Mouse (Mus musculus): ENCODE results near the gene Gm17349. TPM values are rescaled to one million over a fixed set of nuclear protein-coding genes. Genes with fewer than 3 reads are reported as not detected.
A peak's percentile ranks its signal among the peaks of the same experiment; 100 is the strongest.
"Not testable (repeated sequence)": the region's sequence is repeated elsewhere in the genome, so short reads cannot be mapped to it uniquely, and the experiment has no call there.

The Gm17349 gene
- polyA plus RNA-seq, 1 experiment from 2014 or later = not detected

DNA sequence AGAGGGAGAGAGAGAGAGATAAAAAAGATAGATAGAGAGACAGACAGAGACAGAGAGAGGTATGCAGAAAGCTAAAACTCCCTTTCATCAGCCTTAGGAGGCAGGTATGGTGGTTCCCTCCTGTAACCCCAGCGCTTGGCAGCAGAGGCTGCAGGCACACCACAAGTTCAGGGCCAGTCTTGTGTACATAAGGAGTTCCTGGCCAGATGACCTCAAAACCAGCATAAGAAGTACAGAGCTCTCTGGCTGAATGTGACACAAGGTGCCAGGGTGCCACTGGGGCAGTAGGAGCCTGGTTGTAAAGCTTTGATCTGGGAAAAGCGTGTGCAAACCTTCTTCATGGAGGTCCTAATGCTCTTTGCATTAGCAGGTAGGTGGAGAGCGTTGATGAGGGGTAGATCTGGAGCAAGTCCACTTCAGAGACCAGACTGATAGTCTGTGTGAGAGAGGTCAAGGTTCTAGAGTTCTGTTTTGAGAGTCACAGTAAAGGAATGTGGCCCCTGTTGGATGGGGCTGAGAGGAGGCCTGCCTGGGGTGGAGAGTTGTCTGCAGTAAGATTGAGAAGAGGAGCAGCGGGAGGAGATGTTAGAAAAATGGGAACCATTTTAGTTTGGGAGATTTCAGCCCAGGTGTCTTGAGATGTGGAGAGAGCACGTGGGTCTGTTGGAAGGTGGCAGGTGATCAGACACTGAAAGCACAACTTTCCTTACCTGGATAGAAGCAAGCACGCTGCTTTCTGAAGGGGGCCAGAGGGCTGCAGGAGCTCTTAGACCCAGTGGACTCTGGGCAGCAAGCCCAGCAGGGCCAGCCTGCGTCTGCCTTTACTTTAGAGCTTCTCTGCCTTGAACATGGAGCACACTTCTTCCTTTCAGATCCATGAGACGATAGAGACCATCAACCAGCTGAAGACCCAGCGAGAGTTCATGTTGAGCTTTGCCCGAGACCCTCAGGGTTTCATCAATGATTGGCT lies 5.2 kb upstream of the Gm17349 start:
- Histone ChIP-seq H3K4me1 (0 out of 2 replicates have a peak, but pooled peaks cover 5% of the 10 kb centered on the region), H3K9me3 (replicated peaks) (no peaks in the 10 kb centered on the region), H3K27me3 (no peaks in the 10 kb centered on the region), H3K27ac (replicated peaks) (no peak overlapping the region), H3K36me3 (peaks cover 85% of the 10 kb centered on the region), H3K4me2 (replicated peaks) (no peak overlapping the region), H3K9ac (no peak overlapping the region), H3K4me3 (replicated peaks) (no peak overlapping the region)
- 88% methylated on average over 10 of the region's 10 CpGs for WGBS
- no peak for ATAC-seq (ENCODE audit: insufficient number of reproducible peaks, low FRiP score, low TSS enrichment, low read depth)

DNA sequence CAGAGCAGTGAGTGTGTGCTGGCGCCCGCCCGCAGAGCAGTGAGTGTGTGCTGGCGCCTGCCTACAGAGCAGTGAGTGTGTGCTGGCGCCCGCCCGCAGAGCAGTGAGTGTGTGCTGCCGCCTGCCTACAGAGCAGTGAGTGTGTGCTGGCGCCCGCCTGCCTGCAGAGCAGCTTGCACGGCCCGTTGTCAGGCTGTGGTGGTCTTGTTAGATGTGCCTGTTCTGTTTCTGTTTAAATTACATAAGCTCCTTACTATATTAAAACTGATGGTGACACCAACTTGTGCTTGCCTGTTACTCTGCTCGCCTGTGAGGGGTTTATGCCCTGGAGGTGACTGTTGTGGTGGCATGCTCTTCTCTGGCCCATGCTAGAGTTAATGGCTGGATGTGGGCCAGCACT lies 2.9 kb upstream of the Gm17349 start:
- peaks cover 16% of the 10 kb centered on the region for H3K4me1 ChIP-seq
- no peak overlapping the region for H3K27ac ChIP-seq (replicated peaks)
- H3K9me3 ChIP-seq (replicated peaks) = no peaks in the 10 kb centered on the region
- 92% methylated on average over 13 of the region's 13 CpGs for WGBS
- ATAC-seq (ENCODE audit: insufficient number of reproducible peaks, low FRiP score, low TSS enrichment, low read depth) = no peak
- no peak overlapping the region for H3K4me3 ChIP-seq (replicated peaks)
- H3K27me3 ChIP-seq = no peaks in the 10 kb centered on the region
- H3K9ac ChIP-seq = no peak overlapping the region
- no peak overlapping the region for H3K4me2 ChIP-seq (replicated peaks)
- H3K36me3 ChIP-seq = peaks cover 76% of the 10 kb centered on the region

DNA sequence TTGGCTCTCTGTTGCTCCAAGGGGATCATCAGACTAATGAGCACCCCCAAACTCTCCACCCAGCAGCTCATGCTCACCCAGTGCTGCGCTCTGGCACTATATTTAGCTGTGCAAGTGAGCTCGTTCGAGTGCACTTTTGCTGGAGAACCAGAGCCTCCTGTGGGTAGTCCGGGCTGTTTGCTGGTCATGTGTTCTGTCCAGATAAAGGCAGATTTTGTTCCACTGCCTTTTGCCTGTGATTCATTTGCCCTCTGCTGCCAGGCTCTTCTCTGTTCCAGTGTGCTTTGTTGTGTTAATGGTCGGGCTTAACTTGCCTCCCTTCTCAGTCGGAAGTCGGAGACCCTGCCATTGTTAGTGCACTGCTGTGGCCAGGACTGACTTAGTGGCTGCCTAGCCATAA lies 409 bp downstream of the Gm17349 start:
- Histone ChIP-seq H3K36me3 (peaks cover 43% of the 10 kb centered on the region), H3K4me2 (replicated peaks) (peak overlapping the region; percentile 59; the same call in 1 of the 2 replicates)
- WGBS = 58% methylated on average over 7 of the region's 7 CpGs

DNA sequence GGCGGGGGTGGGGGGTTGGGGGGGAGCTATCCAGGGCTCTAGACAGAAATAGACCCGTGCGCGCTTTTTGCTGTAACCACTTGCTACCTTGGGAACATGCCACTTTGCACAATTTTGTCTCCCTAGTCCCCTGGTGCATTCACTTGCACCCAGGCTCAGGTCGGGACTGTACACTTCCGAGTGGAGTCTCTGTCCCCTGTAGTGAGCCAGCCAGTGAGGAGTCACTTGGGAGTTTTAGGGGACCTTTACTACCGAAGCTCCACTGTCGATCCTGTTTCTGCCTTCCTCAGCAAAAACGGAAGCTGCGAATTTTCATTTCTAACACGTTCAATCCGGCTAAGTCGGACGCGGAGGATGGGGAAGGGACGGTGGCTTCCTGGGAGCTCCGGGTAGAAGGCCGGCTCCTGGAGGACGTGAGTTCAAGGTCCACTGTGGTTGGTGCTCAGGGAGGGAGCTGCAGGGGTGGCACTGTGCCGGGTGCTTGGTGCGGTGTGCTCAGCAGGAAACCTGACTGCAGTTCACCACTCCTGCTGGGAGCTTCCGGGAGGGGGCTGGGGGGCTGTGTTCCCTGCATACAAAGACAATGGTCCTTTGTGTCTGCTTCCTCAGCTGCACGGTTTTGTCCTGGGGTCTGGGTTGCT lies 1.1 kb downstream of the Gm17349 start:
- H3K27ac ChIP-seq (replicated peaks) = peak overlapping the region; percentile 55
- WGBS = 35% methylated on average over 23 of the region's 23 CpGs
- H3K4me1 ChIP-seq = peaks cover 35% of the 10 kb centered on the region
- no peak for ATAC-seq (ENCODE audit: insufficient number of reproducible peaks, low FRiP score, low TSS enrichment, low read depth)
- no peak overlapping the region for H3K9ac ChIP-seq
- peak overlapping the region; percentile 13; the same call in 1 of the 2 replicates for H3K4me3 ChIP-seq (replicated peaks)
- H3K4me2 ChIP-seq (replicated peaks) = peak overlapping the region; percentile 59; the same call in 1 of the 2 replicates
- H3K9me3 ChIP-seq (replicated peaks) = no peaks in the 10 kb centered on the region
- H3K27me3 ChIP-seq = no peaks in the 10 kb centered on the region
- H3K36me3 ChIP-seq = peaks cover 36% of the 10 kb centered on the region

More for the DNA sequence above, 409 bp downstream of the Gm17349 start:
- H3K9ac ChIP-seq = peak overlapping the region; percentile 6; the same call in 1 of the 2 replicates
- no peaks in the 10 kb centered on the region for H3K27me3 ChIP-seq
- H3K27ac ChIP-seq (replicated peaks) = peak overlapping the region; percentile 55; the same call in 1 of the 2 replicates
- ATAC-seq (ENCODE audit: insufficient number of reproducible peaks, low FRiP score, low TSS enrichment, low read depth) = no peak
- no peaks in the 10 kb centered on the region for H3K9me3 ChIP-seq (replicated peaks)
- H3K4me1 ChIP-seq = peaks cover 35% of the 10 kb centered on the region
- no peak overlapping the region for H3K4me3 ChIP-seq (replicated peaks)

DNA sequence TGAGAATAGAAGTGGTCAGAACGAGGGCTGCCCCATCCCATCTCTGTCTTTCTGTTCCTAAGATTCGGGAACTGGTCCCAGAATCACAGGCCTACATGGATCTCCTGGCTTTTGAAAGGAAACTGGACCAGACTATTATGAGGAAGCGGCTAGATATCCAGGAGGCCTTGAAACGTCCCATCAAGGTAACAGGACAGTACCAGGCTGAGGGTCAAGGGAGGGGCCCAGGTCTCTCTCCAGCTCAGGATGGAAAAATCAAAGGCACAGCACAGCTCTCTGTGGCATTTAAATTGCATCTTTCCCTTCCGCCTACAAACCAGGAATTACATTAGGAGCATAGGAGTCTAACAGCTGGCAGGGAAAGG lies 1.6 kb downstream of the Gm17349 start:
- Histone ChIP-seq H3K36me3 (peaks cover 31% of the 10 kb centered on the region), H3K27me3 (0 out of 2 replicates have a peak, but pooled peaks cover 4% of the 10 kb centered on the region), H3K9ac (no peak overlapping the region), H3K4me3 (replicated peaks) (peak overlapping the region; percentile 85; the same call in 1 of the 2 replicates), H3K4me1 (peaks cover 39% of the 10 kb centered on the region), H3K27ac (replicated peaks) (peak overlapping the region; percentile 96; the same call in 1 of the 2 replicates), H3K4me2 (replicated peaks) (peak overlapping the region; percentile 59; the same call in 1 of the 2 replicates), H3K9me3 (replicated peaks) (no peaks in the 10 kb centered on the region)
- WGBS = 56% methylated on average over 5 of the region's 5 CpGs
- no peak for ATAC-seq (ENCODE audit: insufficient number of reproducible peaks, low FRiP score, low TSS enrichment, low read depth)

DNA sequence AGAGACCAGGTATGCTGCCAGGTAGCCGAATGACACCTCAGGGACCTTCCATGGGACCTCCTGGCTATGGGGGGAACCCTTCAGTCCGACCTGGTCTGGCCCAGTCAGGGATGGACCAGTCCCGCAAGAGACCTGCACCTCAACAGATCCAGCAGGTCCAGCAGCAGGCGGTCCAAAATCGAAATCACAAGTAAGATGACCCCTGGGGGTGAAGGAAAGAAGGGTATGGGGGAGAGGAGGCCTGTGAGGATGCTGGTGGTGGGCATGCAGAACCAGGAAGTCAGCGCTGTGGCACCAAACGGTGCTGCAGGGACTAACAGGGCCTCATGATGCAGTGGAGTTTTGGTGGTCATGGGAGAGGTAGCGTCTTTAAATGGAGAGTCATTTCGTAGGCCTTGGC lies 2.2 kb downstream of the Gm17349 start:
- ATAC-seq (ENCODE audit: insufficient number of reproducible peaks, low FRiP score, low TSS enrichment, low read depth) = no peak
- no peaks in the 10 kb centered on the region for H3K9me3 ChIP-seq (replicated peaks)
- H3K36me3 ChIP-seq = peaks cover 27% of the 10 kb centered on the region
- peaks cover 41% of the 10 kb centered on the region for H3K4me1 ChIP-seq
- 49% methylated on average over 9 of the region's 9 CpGs for WGBS
- peak overlapping the region; percentile 85 for H3K4me3 ChIP-seq (replicated peaks)
- peak overlapping the region; percentile 93 for H3K9ac ChIP-seq
- peak overlapping the region; percentile 59 for H3K4me2 ChIP-seq (replicated peaks)
- H3K27me3 ChIP-seq = 0 out of 2 replicates have a peak, but pooled peaks cover 8% of the 10 kb centered on the region
- peak overlapping the region; percentile 96; the same call in 1 of the 2 replicates for H3K27ac ChIP-seq (replicated peaks)

DNA sequence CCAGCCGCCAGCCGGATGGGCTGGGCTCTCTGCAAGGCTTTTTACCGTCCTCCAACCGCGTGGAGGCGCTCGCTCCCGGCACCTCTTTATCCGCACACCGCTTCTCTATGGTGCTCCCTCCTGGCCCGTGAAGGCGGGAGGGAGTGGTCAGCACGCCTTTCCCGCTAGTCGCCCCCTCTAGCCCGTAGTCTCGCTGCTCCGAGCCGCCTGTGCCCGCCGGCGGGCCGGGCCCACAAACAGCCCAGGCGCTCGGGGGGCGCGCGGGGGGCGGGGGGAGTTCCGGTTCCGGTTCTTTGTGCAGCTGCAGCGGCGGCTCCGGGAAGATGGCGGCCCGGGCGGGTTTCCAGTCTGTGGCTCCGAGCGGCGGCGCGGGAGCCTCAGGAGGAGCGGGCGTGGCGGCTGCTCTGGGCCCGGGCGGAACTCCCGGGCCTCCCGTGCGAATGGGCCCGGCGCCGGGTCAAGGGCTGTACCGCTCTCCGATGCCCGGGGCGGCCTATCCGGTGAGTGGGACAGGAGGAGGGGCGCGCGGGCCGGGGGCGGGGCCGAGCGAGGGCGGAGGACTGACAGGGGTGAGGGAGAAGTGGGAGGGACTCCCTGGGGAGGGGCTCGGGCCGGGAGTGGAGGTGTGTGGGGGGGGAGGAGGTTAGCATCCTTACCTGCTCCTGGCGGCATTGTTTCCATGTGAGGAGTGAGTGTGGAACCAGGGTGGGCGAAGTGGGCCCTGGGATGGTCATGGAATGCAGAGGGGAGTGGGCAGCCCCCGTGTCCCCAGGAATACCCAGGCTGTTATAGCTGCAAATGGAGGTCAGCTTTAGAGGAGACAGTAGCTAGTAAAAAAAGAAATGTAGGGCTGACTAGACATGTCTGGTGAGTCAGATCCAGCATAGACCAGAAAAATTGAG lies 3.0 kb downstream of the Gm17349 start, which contains the start of gene Smarcd1:
TSS of gene Smarcd1 (plus strand) at position 131 of the 902 bp plus-strand sequence.
- no peaks in the 10 kb centered on the region for H3K9me3 ChIP-seq (replicated peaks)
- H3K27ac ChIP-seq (replicated peaks) = peak within 1 kb of the TSS; percentile 96
- WGBS = under 1% methylated on average over 70 of the region's 71 CpGs
- ATAC-seq (ENCODE audit: insufficient number of reproducible peaks, low FRiP score, low TSS enrichment, low read depth) = peak; percentile 95
- H3K9ac ChIP-seq = peak within 1 kb of the TSS; percentile 93
- H3K4me3 ChIP-seq (replicated peaks) = peak within 1 kb of the TSS; percentile 85
- peak within 1 kb of the TSS; percentile 59 for H3K4me2 ChIP-seq (replicated peaks)
- H3K36me3 ChIP-seq = peaks cover 19% of the 10 kb centered on the region
- peaks cover 11% of the 10 kb centered on the region; the same call in 1 of the 2 replicates for H3K27me3 ChIP-seq
- peaks cover 41% of the 10 kb centered on the region for H3K4me1 ChIP-seq

DNA sequence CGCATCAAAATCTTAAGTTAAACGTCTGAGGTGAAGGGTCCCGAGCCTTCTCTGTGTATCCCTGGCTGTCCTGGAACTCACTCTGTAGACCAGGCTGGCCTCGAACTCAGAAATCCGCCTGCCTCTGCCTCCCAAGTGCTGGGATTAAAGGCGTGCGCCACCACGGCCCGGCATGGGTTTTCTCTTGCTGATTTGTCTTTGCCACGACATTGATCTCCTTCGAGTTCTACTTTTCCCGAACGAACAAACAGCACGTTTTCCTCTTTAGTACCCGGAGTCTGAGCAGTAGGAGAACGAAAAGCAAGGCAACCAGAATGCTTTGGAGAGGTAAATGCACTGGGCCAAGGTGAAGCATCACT lies 3.7 kb downstream of the Gm17349 start:
- WGBS = 46% methylated on average over 16 of the region's 16 CpGs

DNA sequence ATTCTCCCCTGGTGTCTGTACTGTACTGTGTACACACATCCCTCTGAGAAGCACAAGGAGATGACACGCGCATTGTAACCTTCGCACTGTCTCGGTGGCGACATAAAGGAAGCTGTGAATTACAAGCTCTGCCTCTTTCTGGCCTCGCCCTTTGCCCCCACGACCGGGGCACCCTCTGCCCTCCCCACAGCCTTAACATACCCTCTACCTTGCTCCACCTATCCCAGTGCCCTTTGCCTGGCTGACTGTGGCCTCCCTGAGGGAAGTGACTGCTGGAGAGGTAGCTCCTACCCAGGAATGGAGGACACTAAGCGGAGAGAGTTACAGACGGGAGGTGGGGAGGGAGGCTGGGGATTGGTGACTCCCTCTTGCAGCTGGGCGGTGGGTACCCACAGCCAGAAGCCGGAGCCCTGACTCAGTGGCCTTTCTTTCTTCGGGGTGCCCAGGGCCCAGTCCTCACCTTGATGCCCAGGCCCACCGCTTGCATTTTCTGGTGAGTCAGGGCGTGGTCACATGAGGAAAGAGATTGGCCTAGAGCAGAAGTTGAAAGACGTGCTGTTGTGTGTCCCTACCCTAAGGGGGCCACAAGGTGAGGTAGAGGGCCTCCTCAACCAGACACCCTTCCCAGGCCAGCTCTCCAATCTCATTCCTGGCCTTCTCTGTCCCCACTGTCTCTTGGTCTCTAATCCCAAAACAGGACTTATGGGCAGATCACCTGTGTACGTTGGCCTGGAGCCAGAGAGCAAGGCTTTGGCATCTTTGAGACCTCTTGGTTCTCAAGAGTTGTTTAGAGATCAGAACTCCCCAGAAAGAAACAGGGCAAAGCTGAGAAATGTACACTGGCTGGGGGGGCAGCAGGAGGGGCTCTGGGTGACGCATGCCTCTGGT lies 4.8 kb downstream of the Gm17349 start:
- no peak overlapping the region for H3K4me3 ChIP-seq (replicated peaks)
- H3K4me1 ChIP-seq = peaks cover 41% of the 10 kb centered on the region
- H3K9me3 ChIP-seq (replicated peaks) = no peaks in the 10 kb centered on the region
- no peak for ATAC-seq (ENCODE audit: insufficient number of reproducible peaks, low FRiP score, low TSS enrichment, low read depth)
- 88% methylated on average over 18 of the region's 18 CpGs for WGBS
- no peak overlapping the region for H3K9ac ChIP-seq
- H3K36me3 ChIP-seq = peaks cover 8% of the 10 kb centered on the region; the same call in 1 of the 2 replicates
- H3K4me2 ChIP-seq (replicated peaks) = no peak overlapping the region
- peaks cover 17% of the 10 kb centered on the region; the same call in 1 of the 2 replicates for H3K27me3 ChIP-seq
- no peak overlapping the region for H3K27ac ChIP-seq (replicated peaks)

More for the DNA sequence above, 3.7 kb downstream of the Gm17349 start:
- Histone ChIP-seq H3K4me2 (replicated peaks) (peak overlapping the region; percentile 59), H3K9ac (0 out of 2 replicates have a peak overlapping the region, but pooled peaks have one; percentile 93), H3K4me1 (peaks cover 41% of the 10 kb centered on the region), H3K36me3 (peaks cover 15% of the 10 kb centered on the region; the same call in 1 of the 2 replicates), H3K4me3 (replicated peaks) (peak overlapping the region; percentile 85), H3K27ac (replicated peaks) (peak overlapping the region; percentile 96), H3K27me3 (peaks cover 13% of the 10 kb centered on the region; the same call in 1 of the 2 replicates)
- not testable (repeated sequence) for H3K9me3 ChIP-seq (replicated peaks); ATAC-seq (ENCODE audit: insufficient number of reproducible peaks, low FRiP score, low TSS enrichment, low read depth)
